Mouse (Mus musculus) central nervous system, embryonic 14 days (tissue): ENCODE results near the gene Adam6b. TPM values are rescaled to one million over a fixed set of nuclear protein-coding genes. Genes with fewer than 3 reads are reported as not detected.

Experiments
- polyA plus RNA-seq: library from polyadenylated mRNA; depleted of rRNA; stranded (reverse); fragments of >200 nt; gene quantifications from 2 replicates; pipeline ENCODE4 v1.2.3, GENCODE M21; 2012; rRNA removed

Adam6b gene
- not detected in 2 replicates for polyA plus RNA-seq

DNA sequence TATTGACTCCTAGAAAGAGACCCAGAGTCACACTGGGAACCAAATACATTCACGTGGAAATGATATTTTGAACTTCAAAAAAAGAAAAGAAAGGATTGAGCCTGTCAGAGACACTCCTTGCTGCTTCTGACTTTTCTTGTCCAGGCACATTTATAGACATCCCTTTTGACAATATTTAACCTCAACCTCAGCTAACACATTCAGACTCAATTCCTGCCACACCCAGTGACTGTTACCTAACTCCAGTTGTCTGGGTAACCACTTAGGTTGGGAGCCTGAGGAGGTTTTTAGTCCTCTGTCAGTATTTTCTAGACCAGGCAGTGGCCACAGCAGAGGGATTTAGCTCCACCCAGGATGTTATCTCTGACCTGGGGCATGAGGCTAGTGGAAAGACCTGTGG, at the start of gene Adam6b:
TSS of gene Adam6b (plus strand) at position 301 of the 400 bp plus-strand sequence.

Other genes starting within 250 kb of the Adam6b start
- not detected in 2 replicates for gene Adam6a, start 54.4 kb downstream of the Adam6b start, polyA plus RNA-seq